ENCODE assay signal across 19 mouse cellular contexts in the genomic region with DNA sequence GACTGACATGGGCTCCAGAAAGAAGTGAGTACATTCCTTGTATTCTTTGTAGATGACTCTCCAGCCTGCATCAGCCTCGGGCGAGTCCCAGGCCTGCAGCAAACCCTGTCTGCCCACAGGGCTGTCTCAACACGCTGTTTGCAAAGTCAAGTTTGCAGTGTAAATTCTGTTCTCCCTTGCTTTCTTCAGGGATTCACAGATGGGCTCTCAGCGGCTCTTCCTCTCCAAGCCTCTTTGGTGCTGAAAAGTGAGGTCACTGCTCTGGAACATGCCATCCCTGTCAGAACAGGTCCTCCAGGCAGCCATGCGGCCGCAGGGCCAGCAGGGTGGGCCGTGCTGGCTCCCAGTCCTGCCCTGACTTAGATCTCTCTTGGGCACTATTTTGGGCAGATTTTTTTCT. TPM values are rescaled to one million over a fixed set of nuclear protein-coding genes. Genes with fewer than 3 reads are reported as not detected.
DNase-seq lines count a peak whose midpoint lies in the region; ATAC-seq and TF ChIP-seq lines count a peak whose summit lies in the region.
"Had no signal": no experiment of that assay in that cellular context is flagged by ENCODE, and none has a peak within 500 bp of the region (broad histone marks: within the 10 kb centered on the region; RNA-seq: fewer than 3 reads in every experiment).

No protein-coding gene starts in this region.

- peaks cover 29% of the 10 kb centered on the region for H3K4me1 ChIP-seq in intestine, embryonic 14.5 days (replicated peaks; ENCODE audit: control insufficient read depth, insufficient read depth, low read length)
- peaks cover 16% of the 10 kb centered on the region for H3K4me1 ChIP-seq in intestine, postnatal 0 days (replicated peaks; ENCODE audit: control insufficient read depth, insufficient read depth, low read length)
- H3K4me1 ChIP-seq in embryonic fibroblast, embryonic 13.5 days (ENCODE audit: control insufficient read depth, insufficient read depth, low read length) = peaks cover 17% of the 10 kb centered on the region
- H3K4me1 ChIP-seq in midbrain, postnatal 0 days (ENCODE audit: insufficient read depth, low read length) = peaks cover 8% of the 10 kb centered on the region; the same call in 1 of the 2 replicates
- peaks cover 21% of the 10 kb centered on the region for H3K4me1 ChIP-seq in hindbrain, embryonic 12.5 days

- TF ChIP-seq CTCF in intestine, postnatal 0 days (IDR thresholded peaks at IDR 0.05; ENCODE audit: low read depth) = no peak
- no peak for TF ChIP-seq CTCF in embryonic fibroblast, embryonic 13.5 days (IDR thresholded peaks at IDR 0.05; ENCODE audit: borderline replicate concordance, insufficient read depth, low read length)
- no peak for TF ChIP-seq CTCF in midbrain, postnatal 0 days (IDR thresholded peaks at IDR 0.05)

- H3K9ac ChIP-seq in intestine, embryonic 14.5 days (ENCODE audit: low read length) = no peak overlapping the region
- no peak overlapping the region for H3K9ac ChIP-seq in intestine, postnatal 0 days (ENCODE audit: low read depth, low read length)
- H3K9ac ChIP-seq in midbrain, postnatal 0 days (replicated peaks; ENCODE audit: low read length, poor library complexity, severe bottlenecking) = no peak overlapping the region
- no peak overlapping the region for H3K9ac ChIP-seq in hindbrain, embryonic 12.5 days
- H3K9ac ChIP-seq: embryonic facial prominence, embryonic 15.5 days; forebrain, embryonic 12.5 days; kidney, embryonic 15.5 days; liver, postnatal 0 days; neural tube, embryonic 12.5 days had no signal

- no peak for ATAC-seq in intestine, embryonic 14.5 days (replicated peaks; ENCODE audit: low FRiP score, low TSS enrichment, low read depth)
- no peak for ATAC-seq in intestine, postnatal 0 days
- no peak for ATAC-seq in midbrain, postnatal 0 days (ENCODE audit: low FRiP score)
- no peak for ATAC-seq in hindbrain, embryonic 12.5 days (ENCODE audit: low FRiP score)
- ATAC-seq: liver, postnatal 0 days had no signal

- no peak overlapping the region for H3K4me2 ChIP-seq in intestine, embryonic 14.5 days (ENCODE audit: low read length)
- no peak overlapping the region for H3K4me2 ChIP-seq in intestine, postnatal 0 days (replicated peaks; ENCODE audit: low read depth)
- no peak overlapping the region for H3K4me2 ChIP-seq in midbrain, postnatal 0 days (ENCODE audit: low read depth, low read length, poor library complexity, severe bottlenecking)
- H3K4me2 ChIP-seq in hindbrain, embryonic 12.5 days (replicated peaks) = no peak overlapping the region
- H3K4me2 ChIP-seq: embryonic facial prominence, embryonic 15.5 days; forebrain, embryonic 12.5 days; kidney, embryonic 15.5 days; neural tube, embryonic 12.5 days had no signal

- H3K27me3 ChIP-seq in intestine, embryonic 14.5 days (replicated peaks; ENCODE audit: control insufficient read depth, insufficient read depth, low read length) = no peaks in the 10 kb centered on the region
- no peaks in the 10 kb centered on the region for H3K27me3 ChIP-seq in intestine, postnatal 0 days (replicated peaks; ENCODE audit: control insufficient read depth, insufficient read depth, low read length)
- H3K27me3 ChIP-seq in midbrain, postnatal 0 days (ENCODE audit: insufficient read depth, low read length) = no peaks in the 10 kb centered on the region
- no peaks in the 10 kb centered on the region for H3K27me3 ChIP-seq in hindbrain, embryonic 12.5 days
- H3K27me3 ChIP-seq: embryonic facial prominence, embryonic 15.5 days; kidney, embryonic 15.5 days; neural tube, embryonic 12.5 days had no signal

- H3K36me3 ChIP-seq in intestine, embryonic 14.5 days (ENCODE audit: control insufficient read depth, insufficient read depth, low read length) = no peaks in the 10 kb centered on the region
- no peaks in the 10 kb centered on the region for H3K36me3 ChIP-seq in intestine, postnatal 0 days (ENCODE audit: control insufficient read depth, insufficient read depth)
- H3K36me3 ChIP-seq in midbrain, postnatal 0 days (ENCODE audit: insufficient read depth, low read length) = no peaks in the 10 kb centered on the region
- H3K36me3 ChIP-seq in hindbrain, embryonic 12.5 days = no peaks in the 10 kb centered on the region
- H3K36me3 ChIP-seq: embryonic facial prominence, embryonic 15.5 days; forebrain, embryonic 12.5 days; hindbrain, embryonic 10.5 days; kidney, embryonic 15.5 days; neural tube, embryonic 12.5 days had no signal

- peak; percentile 43 for DNase-seq in cerebellum, adult 8-10 months
- no peak for DNase-seq in cerebellum, postnatal 4 days (ENCODE audit: low spot score in 2 of 2)
- no peak for DNase-seq in intestine, embryonic 14.5 days (ENCODE audit: low spot score)
- DNase-seq in midbrain, postnatal 0 days (ENCODE audit: low spot score) = no peak
- DNase-seq: adrenal gland, postnatal 36 days; embryo, embryonic 11 days; gastrocnemius, postnatal 25 days; liver; liver, postnatal 0 days; right cerebral cortex, postnatal 14 days; thymus, postnatal 25 days had no signal

- H3K27ac ChIP-seq in intestine, embryonic 14.5 days (ENCODE audit: low read depth) = 0 out of 2 replicates have a peak overlapping the region, but pooled peaks have one; percentile 1
- H3K27ac ChIP-seq in intestine, postnatal 0 days (ENCODE audit: low read depth, low read length) = no peak overlapping the region
- peak overlapping the region; percentile 72 for H3K27ac ChIP-seq in embryonic fibroblast, embryonic 13.5 days (ENCODE audit: insufficient read depth, low read length)
- H3K27ac ChIP-seq in midbrain, postnatal 0 days (ENCODE audit: low read depth, low read length) = no peak overlapping the region
- no peak overlapping the region for H3K27ac ChIP-seq in hindbrain, embryonic 12.5 days
- H3K27ac ChIP-seq: embryonic facial prominence, embryonic 15.5 days; forebrain, embryonic 12.5 days; hindbrain, embryonic 10.5 days; kidney, embryonic 15.5 days; neural tube, embryonic 12.5 days had no signal

- H3K4me3 ChIP-seq in intestine, embryonic 14.5 days (ENCODE audit: low read depth, low read length) = no peak overlapping the region
- H3K4me3 ChIP-seq in intestine, postnatal 0 days (ENCODE audit: low read depth, low read length) = no peak overlapping the region
- H3K4me3 ChIP-seq in embryonic fibroblast, embryonic 13.5 days (ENCODE audit: insufficient read depth, low read length) = no peak overlapping the region
- H3K4me3 ChIP-seq in midbrain, postnatal 0 days (ENCODE audit: low read depth, low read length) = no peak overlapping the region
- no peak overlapping the region for H3K4me3 ChIP-seq in hindbrain, embryonic 12.5 days
- H3K4me3 ChIP-seq: embryonic facial prominence, embryonic 15.5 days; forebrain, embryonic 12.5 days; hindbrain, embryonic 10.5 days; kidney, embryonic 15.5 days; neural tube, embryonic 12.5 days had no signal

- WGBS in intestine, embryonic 14.5 days = 70% methylated on average over 7 of the region's 7 CpGs
- 76% methylated on average over 7 of the region's 7 CpGs for WGBS in intestine, postnatal 0 days
- 85% methylated on average over 7 of the region's 7 CpGs for WGBS in midbrain, postnatal 0 days
- whole genome bisulfite sequencing in hindbrain, embryonic 12.5 days = 87% methylated on average over 7 of the region's 7 CpGs

- no peak for TF ChIP-seq POLR2A in embryonic fibroblast, embryonic 13.5 days (IDR thresholded peaks at IDR 0.05; ENCODE audit: low read depth, low read length)

- no peaks in the 10 kb centered on the region for H3K9me3 ChIP-seq in intestine, embryonic 14.5 days (ENCODE audit: control insufficient read depth, low read length)
- no peaks in the 10 kb centered on the region for H3K9me3 ChIP-seq in intestine, postnatal 0 days (ENCODE audit: control insufficient read depth)
- no peaks in the 10 kb centered on the region for H3K9me3 ChIP-seq in midbrain, postnatal 0 days (ENCODE audit: low read length)
- no peaks in the 10 kb centered on the region for H3K9me3 ChIP-seq in hindbrain, embryonic 12.5 days (replicated peaks)
- H3K9me3 ChIP-seq: embryonic facial prominence, embryonic 15.5 days; forebrain, embryonic 12.5 days; hindbrain, embryonic 10.5 days; kidney, embryonic 15.5 days; neural tube, embryonic 12.5 days had no signal

RNA-seq across cellular contexts. Expression of gene Tarbp1, which starts 56.6 kb away (rescaled TPM):
- 6.3 TPM in 2 replicates for polyA plus RNA-seq in intestine, embryonic 14.5 days (2014; fragmentation: Nextera tagmentation; extraction: Ambion mirVana)
- 0.99 and 1.2 TPM in 2 replicates for polyA plus RNA-seq in intestine, postnatal 0 days (2015; fragmentation: Nextera tagmentation; extraction: Ambion mirVana)
- polyA plus RNA-seq in embryonic fibroblast, embryonic 13.5 days (2011; ENCODE audit: insufficient read length, low read depth, missing spikeins) = 4.9 and 6.0 TPM in 2 replicates
- total RNA-seq in midbrain, postnatal 0 days (2014; rRNA removed) = 4.4 and 4.8 TPM in 2 replicates
- 1.2 and 1.3 TPM in 2 replicates for polyA plus RNA-seq in midbrain, postnatal 0 days (2015; fragmentation: Nextera tagmentation; extraction: Ambion mirVana)
- polyA plus RNA-seq in hindbrain, embryonic 12.5 days (2016; fragmentation: Nextera tagmentation; extraction: Ambion mirVana) = 2.6 and 2.8 TPM in 2 replicates

Comparison
In these comparisons a context has a peak if more than half of its experiments do, and no peak if none do; other contexts are left out.
1. H3K27ac ChIP-seq: peak in intestine, embryonic 14.5 days (single experiment) and embryonic fibroblast, embryonic 13.5 days (single experiment); none in intestine, postnatal 0 days (single experiment), midbrain, postnatal 0 days (single experiment) and hindbrain, embryonic 12.5 days (single experiment).